Mouse (Mus musculus): ENCODE data around the gene Nol10.

- TF ChIP-seq UBTF (IDR thresholded peaks at IDR 0.05; ENCODE audit: borderline replicate concordance, insufficient read depth, low read depth, low read length) (no peak), EP300 (IDR thresholded peaks at IDR 0.05; ENCODE audit: low read depth in 1 of 2, low read length in 2 of 2) (no peak), POLR2AphosphoS5 (IDR thresholded peaks at IDR 0.05; ENCODE audit: borderline replicate concordance, low read depth, low read length) (no peak), POLR2AphosphoS2 (IDR thresholded peaks at IDR 0.05; ENCODE audit: low read length) (no peak), GATA1 (IDR thresholded peaks at IDR 0.05; ENCODE audit: low read depth, low read length) (no peak), CTCF (IDR thresholded peaks at IDR 0.05 in 2 of 3, conservative IDR thresholded peaks at IDR 0.05 in 1 of 3; ENCODE audit: control insufficient read depth in 1 of 3, insufficient read depth in 1 of 3, low read depth in 2 of 3, low read length in 3 of 3, poor library complexity in 1 of 3, severe bottlenecking in 1 of 3) (no peak), ZMIZ1 (IDR thresholded peaks at IDR 0.05; ENCODE audit: low read depth, low read length) (no peak), CHD2 (IDR thresholded peaks at IDR 0.05; ENCODE audit: low read length) (no peak), POLR2A (IDR thresholded peaks at IDR 0.05; ENCODE audit: control insufficient read depth in 1 of 2, insufficient read depth in 1 of 2, low read depth in 1 of 2, low read length in 2 of 2, poor library complexity in 1 of 2) (no peak)
These were observed 102.7 kb downstream of the Nol10 start for GRCm38 (mm10) chr12:17450908-17451307.

All from MEL (cell line).